Mouse (Mus musculus) midbrain, embryonic 15.5 days (tissue): ENCODE measurements around the gene Bri3bp. TPM values are rescaled to one million over a fixed set of nuclear protein-coding genes. Genes with fewer than 3 reads are reported as not detected.
"Not testable (repeated sequence)": the region's sequence is repeated elsewhere in the genome, so short reads cannot be mapped to it uniquely, and the experiment has no call there.

ENCODE experiments used
- ATAC-seq: fragments of 200-750 bp; cut with Nextera tagmentation; replicated peaks from 2 replicates; pipeline ENCODE4 v1.8.0; 2017; ENCODE audit warnings: moderate TSS enrichment
- H3K27ac ChIP-seq: fragments of 300-500 bp; sonication (generic); 2 replicates; pipeline ENCODE4 v1.5.1; 2015; ENCODE audit warnings: mild to moderate bottlenecking, inconsistent platforms
- H3K27me3 ChIP-seq: fragments of 300-500 bp; sonication (generic); replicated peaks from 2 replicates; pipeline ENCODE4 v1.6.1; 2015; ENCODE audit warnings: inconsistent platforms
- H3K36me3 ChIP-seq: fragments of 300-500 bp; sonication (generic); replicated peaks from 2 replicates; pipeline ENCODE4 v1.6.1; 2015; ENCODE audit warnings: inconsistent platforms
- H3K4me1 ChIP-seq: fragments of 300-500 bp; sonication (generic); 2 replicates; pipeline ENCODE4 v1.6.1; 2015; ENCODE audit warnings: inconsistent platforms
- H3K4me2 ChIP-seq: fragments of 300-500 bp; sonication (generic); 2 replicates; pipeline ENCODE4 v1.6.1; 2015; ENCODE audit warnings: inconsistent platforms, mild to moderate bottlenecking, moderate library complexity
- H3K4me3 ChIP-seq: fragments of 300-500 bp; sonication (generic); 2 replicates; pipeline ENCODE4 v1.5.1; 2015; ENCODE audit warnings: mild to moderate bottlenecking, inconsistent platforms
- H3K9ac ChIP-seq: fragments of 300-500 bp; sonication (generic); 2 replicates; pipeline ENCODE4 v1.6.1; 2015; ENCODE audit warnings: mild to moderate bottlenecking, inconsistent platforms
- H3K9me3 ChIP-seq: fragments of 300-500 bp; sonication (generic); 2 replicates; pipeline ENCODE4 v1.6.1; 2016; ENCODE audit warnings: inconsistent platforms
- WGBS: fragments of 180-500 bp; shearing (Covaris S2); methylation state at CpG from one replicate; pipeline ENCODE4 v1.1.7; 2015; ENCODE audit warnings: mixed read lengths; 5-methylcytosine and 5-hydroxymethylcytosine counted together
- polyA plus RNA-seq: library from polyadenylated mRNA; unstranded; fragments of >200 nt; fragmentation: Nextera tagmentation; extraction: Ambion mirVana; gene quantifications from 2 replicates; pipeline ENCODE4 v1.2.1, GENCODE M21; 2015

Bri3bp gene
- polyA plus RNA-seq, 1 experiment from 2014 or later: 36.4 TPM

DNA sequence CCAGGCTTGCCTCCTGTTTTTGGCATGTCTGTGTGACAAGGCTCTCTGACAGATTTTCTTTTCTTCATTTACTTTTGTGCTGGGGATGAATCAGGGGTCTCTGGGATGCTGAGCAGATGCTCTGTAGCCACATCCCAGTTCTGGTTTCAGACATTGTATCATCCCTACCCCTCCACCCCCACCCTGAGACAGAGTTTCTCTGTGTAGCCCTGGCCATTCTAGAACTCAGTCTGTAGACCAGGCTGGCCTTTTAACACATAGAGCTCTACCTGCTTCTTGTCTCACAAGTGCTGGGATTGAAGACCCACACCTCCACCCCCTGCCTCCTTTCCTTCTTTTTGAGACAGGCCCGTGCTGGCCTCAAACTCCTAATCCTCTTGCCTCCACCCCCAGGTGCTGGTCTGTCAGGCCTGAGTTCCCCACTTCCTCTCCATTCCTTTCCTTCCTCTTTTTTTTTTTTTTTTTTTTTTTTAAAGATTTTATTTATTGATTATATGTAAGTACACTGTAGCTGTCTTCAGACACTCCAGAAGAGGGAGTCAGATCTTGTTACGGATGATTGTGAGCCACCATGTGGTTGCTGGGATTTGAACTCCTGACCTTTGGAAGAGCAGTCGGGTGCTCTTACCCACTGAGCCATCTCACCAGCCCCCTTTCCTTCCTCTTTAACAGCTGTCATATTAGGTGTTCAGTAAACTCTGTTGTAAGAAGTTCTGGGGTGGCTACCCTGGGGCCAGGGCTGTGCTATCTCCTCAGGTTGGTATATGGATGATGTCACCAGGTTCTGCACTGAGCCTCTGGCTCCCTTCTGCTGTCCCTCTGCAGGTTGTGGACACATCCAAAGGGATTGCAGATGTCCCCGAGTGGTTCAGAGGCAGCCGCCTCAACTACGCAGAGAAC, 42.6 kb downstream of the Bri3bp start:
- Histone ChIP-seq H3K27me3 (no peaks in the 10 kb centered on the region), H3K36me3 (peaks cover 12% of the 10 kb centered on the region; the same call in 1 of the 2 replicates), H3K9me3 (no peaks in the 10 kb centered on the region), H3K27ac (no peak overlapping the region), H3K9ac (no peak overlapping the region), H3K4me2 (no peak overlapping the region), H3K4me3 (no peak overlapping the region), H3K4me1 (peaks cover 13% of the 10 kb centered on the region)
- no peak for ATAC-seq
- WGBS: 78% methylated on average over 6 of the region's 6 CpGs

DNA sequence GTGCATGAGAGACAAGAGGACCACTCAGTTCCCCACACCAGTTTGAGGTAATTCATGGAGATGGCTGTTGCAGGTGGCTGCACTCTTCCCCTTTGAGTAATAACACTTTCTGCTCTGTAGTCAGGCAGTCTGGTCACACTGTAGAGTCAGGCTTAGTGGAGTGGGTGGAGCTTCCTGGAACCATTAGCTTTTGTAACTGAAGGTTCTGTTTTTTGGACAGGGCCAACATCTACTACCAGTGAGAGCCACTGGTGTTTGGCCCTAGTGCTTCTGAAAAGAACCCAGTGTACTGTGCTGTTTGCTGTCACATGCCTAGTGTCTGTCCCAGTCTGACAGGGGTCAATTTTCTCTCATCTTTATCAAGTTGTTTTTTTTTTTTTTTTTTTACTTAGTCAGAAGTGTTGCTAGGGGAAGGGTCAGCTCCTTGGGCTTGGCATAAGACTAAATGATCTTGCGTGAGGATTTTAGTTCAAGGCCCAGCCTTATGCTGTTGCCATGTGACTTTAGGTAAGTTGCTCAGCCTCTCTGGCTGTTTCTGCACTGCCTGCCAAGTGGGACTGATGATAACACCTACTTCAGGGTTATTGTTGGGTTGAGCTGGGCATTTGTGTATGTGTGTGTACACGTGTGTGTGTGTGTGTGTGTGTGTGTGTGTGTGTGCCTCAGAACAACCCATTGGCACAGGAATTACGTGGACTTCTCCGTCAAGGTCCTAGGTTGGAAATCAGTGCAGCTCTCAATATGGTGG, 43.8 kb downstream of the Bri3bp start:
- ATAC-seq: no peak
- Histone ChIP-seq H3K36me3 (peaks cover 12% of the 10 kb centered on the region; the same call in 1 of the 2 replicates), H3K4me3 (no peak overlapping the region), H3K9ac (no peak overlapping the region), H3K4me2 (no peak overlapping the region), H3K27ac (no peak overlapping the region), H3K9me3 (no peaks in the 10 kb centered on the region), H3K4me1 (peaks cover 13% of the 10 kb centered on the region), H3K27me3 (no peaks in the 10 kb centered on the region)
- 89% methylated on average over 4 of the region's 4 CpGs for WGBS

- Histone ChIP-seq H3K4me1 (peaks cover 4% of the 10 kb centered on the region; the same call in 1 of the 2 replicates), H3K27me3 (no peaks in the 10 kb centered on the region), H3K27ac (no peak overlapping the region), H3K36me3 (peaks cover 20% of the 10 kb centered on the region), H3K9ac (no peak overlapping the region), H3K4me2 (no peak overlapping the region), H3K9me3 (no peaks in the 10 kb centered on the region), H3K4me3 (no peak overlapping the region)
- 100% methylated on average over 1 of the region's 1 CpGs for WGBS
- ATAC-seq: no peak
Measured at GRCm38 (mm10) chr5:125486088-125486487, 44.7 kb downstream of the Bri3bp start.

- ATAC-seq: no peak
- Histone ChIP-seq H3K4me1 (peaks cover 4% of the 10 kb centered on the region; the same call in 1 of the 2 replicates), H3K27me3 (no peaks in the 10 kb centered on the region), H3K9ac (no peak overlapping the region), H3K27ac (no peak overlapping the region), H3K4me3 (no peak overlapping the region), H3K4me2 (no peak overlapping the region), H3K36me3 (peaks cover 23% of the 10 kb centered on the region), H3K9me3 (no peaks in the 10 kb centered on the region)
- WGBS: 40% methylated on average over 11 of the region's 11 CpGs
Measured at GRCm38 (mm10) chr5:125487375-125488115, 46.2 kb downstream of the Bri3bp start.

DNA sequence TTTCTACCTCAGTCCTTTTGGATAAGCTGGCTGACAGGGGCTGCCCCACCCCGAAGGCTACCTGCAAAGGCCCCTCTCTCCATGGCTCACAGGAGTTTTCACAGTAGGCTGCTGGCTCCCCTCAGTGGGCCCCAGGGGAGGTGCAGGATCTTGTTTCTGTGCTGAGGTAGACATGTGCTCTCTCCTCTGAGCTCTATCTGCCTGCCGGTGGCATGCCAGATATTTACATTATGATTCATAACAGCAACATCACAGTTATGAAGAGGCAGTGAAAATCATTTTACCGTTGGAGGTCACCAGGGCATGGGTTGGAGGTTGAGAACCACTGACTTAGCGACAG, 46.7 kb downstream of the Bri3bp start:
- no peak for ATAC-seq
- 61% methylated on average over 4 of the region's 4 CpGs for WGBS
- no peak overlapping the region for H3K27ac ChIP-seq
- no peak overlapping the region for H3K9ac ChIP-seq
- no peaks in the 10 kb centered on the region for H3K9me3 ChIP-seq
- peaks cover 4% of the 10 kb centered on the region; the same call in 1 of the 2 replicates for H3K4me1 ChIP-seq
- no peaks in the 10 kb centered on the region for H3K27me3 ChIP-seq
- no peak overlapping the region for H3K4me2 ChIP-seq
- H3K4me3 ChIP-seq: no peak overlapping the region
- H3K36me3 ChIP-seq: peaks cover 19% of the 10 kb centered on the region

GRCm38 (mm10) chr5:125488953-125489352, 47.6 kb downstream of the Bri3bp start:
- not testable (repeated sequence) for H3K4me2 ChIP-seq, H3K27me3 ChIP-seq, H3K4me1 ChIP-seq, H3K9me3 ChIP-seq, H3K27ac ChIP-seq, H3K4me3 ChIP-seq, ATAC-seq, H3K9ac ChIP-seq
- 94% methylated on average over 5 of the region's 5 CpGs for WGBS
- peaks cover 19% of the 10 kb centered on the region for H3K36me3 ChIP-seq

DNA sequence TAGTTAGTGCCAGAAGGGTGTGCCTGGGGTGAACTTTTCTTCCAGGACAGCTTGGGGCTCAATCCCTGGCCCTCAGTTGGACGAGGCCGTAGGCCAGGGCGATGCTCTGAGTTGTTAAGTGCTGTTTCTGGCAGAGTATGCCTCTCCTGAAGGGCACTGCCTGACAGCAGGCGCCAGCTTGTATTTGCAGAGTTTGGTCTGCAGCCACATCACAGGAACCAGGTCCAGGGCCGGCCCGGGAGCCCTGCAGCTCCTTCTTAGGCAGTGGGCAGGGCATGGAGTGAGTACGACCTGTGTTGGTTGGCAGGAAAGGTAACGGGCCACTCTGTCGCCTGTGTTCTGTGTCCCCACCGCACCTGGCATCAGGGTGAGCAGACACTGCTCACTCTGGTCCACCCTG, 49.7 kb downstream of the Bri3bp start:
- Histone ChIP-seq H3K9me3 (no peaks in the 10 kb centered on the region), H3K27ac (no peak overlapping the region), H3K27me3 (no peaks in the 10 kb centered on the region), H3K36me3 (peaks cover 17% of the 10 kb centered on the region), H3K4me3 (no peak overlapping the region), H3K9ac (no peak overlapping the region), H3K4me1 (peaks cover 4% of the 10 kb centered on the region; the same call in 1 of the 2 replicates), H3K4me2 (no peak overlapping the region)
- 92% methylated on average over 10 of the region's 10 CpGs for WGBS
- ATAC-seq: no peak

DNA sequence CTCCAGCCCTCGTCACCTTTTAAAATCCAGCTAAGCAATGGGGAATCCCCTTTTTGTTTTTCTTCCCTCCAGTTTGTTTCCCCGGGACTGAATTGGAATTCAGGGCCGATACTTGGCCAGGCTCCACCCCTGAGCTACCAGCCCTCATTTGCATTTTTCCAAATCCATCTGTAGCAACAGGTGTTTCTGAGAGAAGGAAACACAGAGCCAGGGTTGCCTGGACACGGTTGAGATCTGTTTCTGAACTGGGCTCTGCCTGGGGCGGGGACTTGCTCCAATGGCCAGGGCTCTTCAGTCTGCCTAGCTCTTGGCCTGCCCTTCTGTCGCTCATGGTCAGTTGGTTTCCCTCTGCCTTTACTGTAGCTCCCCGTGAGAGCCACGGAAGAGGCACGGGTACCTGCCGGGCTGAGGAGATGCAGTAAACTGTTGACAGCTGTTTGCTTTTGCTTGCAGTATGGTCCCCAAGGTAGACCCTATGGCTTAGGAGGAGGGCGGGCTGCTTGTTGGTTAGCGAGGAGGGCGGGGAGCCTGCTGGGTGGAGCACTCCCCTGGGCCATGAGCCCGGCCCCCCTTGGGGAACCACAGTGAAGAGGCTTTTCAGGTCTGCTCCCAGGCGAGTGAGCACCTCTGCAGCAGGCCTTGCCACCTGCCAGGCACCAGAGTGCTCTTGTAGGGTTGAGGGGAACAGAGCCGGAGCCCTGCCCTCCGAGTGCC, 51.2 kb downstream of the Bri3bp start:
- no peak for ATAC-seq
- H3K36me3 ChIP-seq: peaks cover 17% of the 10 kb centered on the region
- no peaks in the 10 kb centered on the region for H3K9me3 ChIP-seq
- H3K4me1 ChIP-seq: 0 out of 2 replicates have a peak, but pooled peaks cover under 1% of the 10 kb centered on the region
- H3K27ac ChIP-seq: no peak overlapping the region
- H3K9ac ChIP-seq: no peak overlapping the region
- no peak overlapping the region for H3K4me3 ChIP-seq
- 55% methylated on average over 17 of the region's 17 CpGs for WGBS
- no peak overlapping the region for H3K4me2 ChIP-seq
- H3K27me3 ChIP-seq: no peaks in the 10 kb centered on the region

GRCm38 (mm10) chr5:125493093-125493423, 51.7 kb downstream of the Bri3bp start:
- Histone ChIP-seq H3K27me3 (no peaks in the 10 kb centered on the region), H3K4me1 (peaks cover 2% of the 10 kb centered on the region; the same call in 1 of the 2 replicates), H3K36me3 (peaks cover 17% of the 10 kb centered on the region), H3K9me3 (no peaks in the 10 kb centered on the region), H3K4me2 (no peak overlapping the region), H3K9ac (no peak overlapping the region), H3K27ac (no peak overlapping the region), H3K4me3 (no peak overlapping the region)
- ATAC-seq: no peak
- 55% methylated on average over 5 of the region's 5 CpGs for WGBS

DNA sequence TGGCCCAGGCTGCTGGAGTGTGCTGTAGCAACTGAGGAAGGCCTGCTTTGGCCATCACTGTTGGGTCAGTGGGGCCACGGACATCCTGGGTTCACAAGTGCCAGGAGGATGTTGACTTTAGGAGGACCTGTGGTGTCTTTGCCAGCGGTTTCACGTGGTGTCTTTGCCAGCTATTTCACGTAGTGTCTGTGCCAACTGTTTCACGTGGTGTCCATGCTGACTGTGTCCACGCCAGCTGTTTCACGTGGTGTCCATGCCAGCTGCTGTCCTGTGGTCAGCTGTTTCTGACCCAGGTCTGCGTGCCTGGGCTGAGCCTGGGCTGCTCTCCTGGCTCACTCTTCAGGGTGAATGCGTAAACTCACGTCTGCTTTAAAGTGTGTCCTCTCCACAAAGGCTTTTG, 54.3 kb downstream of the Bri3bp start:
- WGBS: 88% methylated on average over 10 of the region's 10 CpGs

GRCm38 (mm10) chr5:125497821-125498600, 56.6 kb downstream of the Bri3bp start:
- WGBS: 61% methylated on average over 12 of the region's 12 CpGs
- Histone ChIP-seq H3K36me3 (peaks cover 5% of the 10 kb centered on the region; the same call in 1 of the 2 replicates), H3K9ac (no peak overlapping the region), H3K4me1 (peaks cover 8% of the 10 kb centered on the region; the same call in 1 of the 2 replicates), H3K27ac (peak overlapping the region; percentile 38; the same call in 1 of the 2 replicates), H3K4me2 (no peak overlapping the region), H3K27me3 (no peaks in the 10 kb centered on the region), H3K9me3 (no peaks in the 10 kb centered on the region), H3K4me3 (no peak overlapping the region)
- ATAC-seq: peak; percentile 58

More for the DNA sequence above, 54.3 kb downstream of the Bri3bp start:
- peaks cover 2% of the 10 kb centered on the region; the same call in 1 of the 2 replicates for H3K4me1 ChIP-seq
- ATAC-seq: no peak
- no peak overlapping the region for H3K4me2 ChIP-seq
- H3K36me3 ChIP-seq: peaks cover 13% of the 10 kb centered on the region
- H3K27me3 ChIP-seq: no peaks in the 10 kb centered on the region
- H3K9me3 ChIP-seq: no peaks in the 10 kb centered on the region
- no peak overlapping the region for H3K4me3 ChIP-seq
- H3K9ac ChIP-seq: no peak overlapping the region
- H3K27ac ChIP-seq: no peak overlapping the region
